8 mouse cellular contexts compared by ENCODE assay signal in the genomic region with DNA sequence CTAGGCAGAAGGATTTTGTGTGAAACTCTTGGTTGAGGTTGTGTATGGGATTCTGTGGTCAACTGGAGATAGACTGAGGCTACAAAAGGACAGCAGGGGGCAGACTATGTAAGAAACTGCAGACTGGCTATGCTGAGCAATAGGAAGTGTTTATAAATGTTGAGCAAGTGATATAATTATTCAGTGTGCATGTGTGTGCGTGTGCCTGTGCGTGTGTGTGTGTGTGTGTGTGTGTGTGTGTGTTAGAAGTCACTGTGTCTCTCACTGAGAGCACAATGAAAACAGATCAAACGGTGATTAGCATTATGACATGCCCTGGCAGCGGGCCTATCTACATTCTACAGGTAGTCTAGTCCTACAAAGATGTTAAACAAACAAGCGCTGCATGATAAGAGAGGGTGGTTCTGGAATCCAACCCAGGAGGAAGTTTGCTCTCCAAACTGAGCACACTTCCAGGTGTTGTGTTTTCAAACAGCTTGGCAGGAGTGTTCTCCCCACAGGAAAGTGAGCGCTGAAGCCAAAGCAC. TPM values are rescaled to one million over a fixed set of nuclear protein-coding genes. Genes with fewer than 3 reads are reported as not detected.
A peak's percentile ranks its signal among the peaks of the same experiment; 100 is the strongest.
DNase-seq lines count a peak whose midpoint lies in the region; ATAC-seq and TF ChIP-seq lines count a peak whose summit lies in the region.

Gene Gbp5, plus strand, starts transcription at position 443 of the 526 bp plus-strand sequence.

- ATAC-seq in heart, embryonic 13.5 days (ENCODE audit: extremely low read depth, insufficient number of reproducible peaks, low FRiP score, low TSS enrichment), result no peak; the same call in 1 of the 2 replicates
- ATAC-seq in lung, postnatal 0 days, result peak; percentile 91

- H3K27me3 ChIP-seq in heart, embryonic 13.5 days (replicated peaks), result no peaks in the 10 kb centered on the region; the same call in 1 of the 2 replicates
- H3K27me3 ChIP-seq in lung, postnatal 0 days (replicated peaks; ENCODE audit: insufficient read depth, low read length), result no peaks in the 10 kb centered on the region

- no peak within 1 kb of the TSS for H3K27ac ChIP-seq in bone marrow macrophage, adult 2 months (ENCODE audit: insufficient read depth, low read depth, low read length)
- H3K27ac ChIP-seq in heart, embryonic 13.5 days (replicated peaks), result no peak within 1 kb of the TSS
- H3K27ac ChIP-seq in lung, postnatal 0 days (ENCODE audit: low read length), result no peak within 1 kb of the TSS

- TF ChIP-seq EP300 in lung, postnatal 0 days (IDR thresholded peaks at IDR 0.05), result peak; percentile 94

- peak; percentile 13 for DNase-seq in right cerebral cortex, adult 18-20 months
- no peak for DNase-seq in right cerebral cortex, postnatal 25 days
- DNase-seq in kidney, postnatal 10 days, result peak; percentile 78
- DNase-seq in lung, postnatal 0 days (ENCODE audit: low spot score), result peak; percentile 95
- peak; percentile 25 for DNase-seq in right cerebral cortex, postnatal 4 days
- no peak for DNase-seq in cerebellum, postnatal 4 days (ENCODE audit: low spot score in 2 of 2)

- H3K9me3 ChIP-seq in heart, embryonic 13.5 days, result no peaks in the 10 kb centered on the region
- no peaks in the 10 kb centered on the region for H3K9me3 ChIP-seq in lung, postnatal 0 days (ENCODE audit: low read length)

- peak within 1 kb of the TSS; percentile 1; the same call in 1 of the 2 replicates for H3K4me2 ChIP-seq in heart, embryonic 13.5 days
- H3K4me2 ChIP-seq in lung, postnatal 0 days (replicated peaks; ENCODE audit: low read depth, low read length), result no peak within 1 kb of the TSS

- 0 out of 2 replicates have a peak within 1 kb of the TSS, but pooled peaks have one; percentile 18 for H3K4me3 ChIP-seq in bone marrow macrophage, adult 2 months (ENCODE audit: insufficient read depth, low read length)
- H3K4me3 ChIP-seq in heart, embryonic 13.5 days, result no peak within 1 kb of the TSS
- no peak within 1 kb of the TSS for H3K4me3 ChIP-seq in lung, postnatal 0 days (ENCODE audit: low read depth, low read length)

- TF ChIP-seq CTCF in bone marrow macrophage, adult 2 months (IDR thresholded peaks at IDR 0.05; ENCODE audit: low read depth, low read length), result no peak
- peak; percentile 86 for TF ChIP-seq CTCF in lung, postnatal 0 days (IDR thresholded peaks at IDR 0.05)

- whole genome bisulfite sequencing in heart, embryonic 13.5 days, result 45% methylated on average over 6 of the region's 6 CpGs
- 16% methylated on average over 6 of the region's 6 CpGs for WGBS in lung, postnatal 0 days

- no peak for TF ChIP-seq POLR2A in bone marrow macrophage, adult 2 months (IDR thresholded peaks at IDR 0.05; ENCODE audit: borderline replicate concordance, low read depth, low read length)

- peaks cover 9% of the 10 kb centered on the region for H3K4me1 ChIP-seq in bone marrow macrophage, adult 2 months (ENCODE audit: control insufficient read depth, insufficient read depth, low read length)
- H3K4me1 ChIP-seq in heart, embryonic 13.5 days, result peaks cover 9% of the 10 kb centered on the region
- H3K4me1 ChIP-seq in lung, postnatal 0 days (ENCODE audit: insufficient read depth, low read depth, low read length), result no peaks in the 10 kb centered on the region

- H3K9ac ChIP-seq in heart, embryonic 13.5 days, result no peak within 1 kb of the TSS
- H3K9ac ChIP-seq in lung, postnatal 0 days (replicated peaks; ENCODE audit: low read depth), result no peak within 1 kb of the TSS

- no peaks in the 10 kb centered on the region for H3K36me3 ChIP-seq in heart, embryonic 13.5 days
- no peaks in the 10 kb centered on the region for H3K36me3 ChIP-seq in lung, postnatal 0 days (ENCODE audit: insufficient read depth, low read length)

RNA-seq across cellular contexts. Expression of gene Gbp5, which starts in this region (rescaled TPM):
- polyA plus RNA-seq in bone marrow macrophage, adult 2 months (2012; ENCODE audit: insufficient read depth, insufficient read length, missing spikeins), result 8.3 and 9.6 TPM in 2 replicates
- polyA plus RNA-seq in heart, embryonic 13.5 days (2015; fragmentation: Nextera tagmentation; extraction: Ambion mirVana), result 0.09 TPM in 2 replicates
- polyA plus RNA-seq in lung, postnatal 0 days (2015; fragmentation: Nextera tagmentation; extraction: Ambion mirVana), result 0.27 and 0.44 TPM in 2 replicates

Comparison
In these comparisons a context has a peak if more than half of its experiments do, and no peak if none do; other contexts are left out.
1. DNase-seq: peak in right cerebral cortex, adult 18-20 months (single experiment), kidney, postnatal 10 days (single experiment) and right cerebral cortex, postnatal 4 days (single experiment); none in right cerebral cortex, postnatal 25 days (single experiment) and cerebellum, postnatal 4 days (0 of 2).
2. Peak in DNase-seq and ATAC-seq in lung, postnatal 0 days; RNA of the gene not detected or under 1 TPM.